Mouse (Mus musculus) heart, embryonic 15.5 days (tissue): Measurements from ENCODE around the gene Timd2. TPM values are rescaled to one million over a fixed set of nuclear protein-coding genes. Genes with fewer than 3 reads are reported as not detected.
"Not testable (repeated sequence)": the region's sequence is repeated elsewhere in the genome, so short reads cannot be mapped to it uniquely, and the experiment has no call there.

ENCODE experiments used
- ATAC-seq: fragments of 200-750 bp; cut with Nextera tagmentation; replicated peaks from 2 replicates; pipeline ENCODE4 v1.8.0; 2017; ENCODE audit warnings: low read depth, moderate TSS enrichment; ENCODE audit not compliant: insufficient number of reproducible peaks, insufficient read depth, low FRiP score
- H3K27ac ChIP-seq: fragments of 300-500 bp; sonication (generic); 2 replicates; pipeline ENCODE4 v1.5.1; 2015; ENCODE audit warnings: mild to moderate bottlenecking, inconsistent platforms
- H3K27me3 ChIP-seq: fragments of 300-500 bp; sonication (generic); 2 replicates; pipeline ENCODE4 v1.6.1; 2015; ENCODE audit warnings: inconsistent platforms
- H3K36me3 ChIP-seq: fragments of 300-500 bp; sonication (generic); 2 replicates; pipeline ENCODE4 v1.6.1; 2015; ENCODE audit warnings: mild to moderate bottlenecking, inconsistent platforms
- H3K4me1 ChIP-seq: fragments of 300-500 bp; sonication (generic); replicated peaks from 2 replicates; pipeline ENCODE4 v1.6.1; 2015; ENCODE audit warnings: inconsistent platforms
- H3K4me2 ChIP-seq: fragments of 300-500 bp; sonication (generic); 2 replicates; pipeline ENCODE4 v1.6.1; 2015; ENCODE audit warnings: inconsistent platforms, mild to moderate bottlenecking, moderate library complexity
- H3K4me3 ChIP-seq: fragments of 300-500 bp; sonication (generic); 2 replicates; pipeline ENCODE4 v1.5.1; 2015; ENCODE audit warnings: mild to moderate bottlenecking, inconsistent platforms
- H3K9ac ChIP-seq: fragments of 300-500 bp; sonication (generic); 2 replicates; pipeline ENCODE4 v1.6.1; 2015; ENCODE audit warnings: mild to moderate bottlenecking, inconsistent platforms
- H3K9me3 ChIP-seq: fragments of 300-500 bp; sonication (generic); replicated peaks from 2 replicates; pipeline ENCODE4 v1.6.1; 2016; ENCODE audit warnings: inconsistent platforms
- WGBS: fragments of 180-500 bp; shearing (Covaris S2); methylation state at CpG from one replicate; pipeline ENCODE4 v1.1.7; 2015; ENCODE audit warnings: mixed read lengths; 5-methylcytosine and 5-hydroxymethylcytosine counted together
- polyA plus RNA-seq: library from polyadenylated mRNA; unstranded; fragments of >200 nt; fragmentation: Nextera tagmentation; extraction: Ambion mirVana; gene quantifications from 2 replicates; pipeline ENCODE4 v1.2.1, GENCODE M21; 2015

Gene Timd2
- polyA plus RNA-seq, 1 experiment from 2014 or later = not detected

DNA sequence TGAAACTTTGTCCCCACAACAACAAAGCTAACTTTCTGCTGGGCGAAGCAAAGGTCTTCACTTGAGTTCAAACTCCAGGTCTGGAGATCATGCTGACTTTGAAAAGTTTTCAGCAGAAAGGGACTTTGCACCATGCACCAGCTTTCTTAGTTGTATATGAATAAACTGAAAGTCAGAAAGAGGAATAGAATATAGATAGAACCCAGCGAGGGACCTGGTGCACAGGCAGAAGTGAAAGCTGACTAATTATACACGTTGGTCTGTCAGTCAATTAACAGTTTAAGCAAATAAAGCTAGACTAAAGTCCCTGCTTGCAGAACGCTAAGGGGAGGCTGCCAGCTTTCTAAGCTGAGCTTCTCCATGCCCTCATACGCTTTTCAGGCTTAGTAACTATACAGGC, 8.0 kb downstream of the Timd2 start:
- H3K4me3 ChIP-seq = no peak overlapping the region
- WGBS = 76% methylated on average over 5 of the region's 5 CpGs
- ATAC-seq = no peak
- no peak overlapping the region for H3K4me2 ChIP-seq
- no peak overlapping the region for H3K9ac ChIP-seq
- no peaks in the 10 kb centered on the region for H3K27me3 ChIP-seq
- H3K36me3 ChIP-seq = no peaks in the 10 kb centered on the region
- H3K27ac ChIP-seq = no peak overlapping the region
- H3K9me3 ChIP-seq = no peaks in the 10 kb centered on the region
- H3K4me1 ChIP-seq = no peaks in the 10 kb centered on the region

DNA sequence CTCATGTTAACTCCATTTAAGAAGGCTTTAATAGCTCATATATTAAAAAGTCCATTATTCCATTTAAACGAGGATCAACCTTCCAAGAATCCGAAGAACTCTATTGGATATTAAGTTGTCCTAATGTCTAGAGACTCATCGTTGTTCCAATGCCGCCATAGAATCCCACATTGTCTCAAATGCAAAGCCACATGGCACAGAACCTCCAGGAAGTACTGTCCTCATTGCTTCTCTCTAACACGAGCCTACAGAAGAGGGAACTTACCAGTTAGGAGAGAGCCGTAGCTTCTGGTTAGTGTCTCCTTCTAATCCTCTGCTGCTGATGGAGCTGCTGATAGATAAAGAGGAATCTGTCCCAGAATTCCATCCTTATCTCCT, 8.6 kb downstream of the Timd2 start:
- Histone ChIP-seq H3K9me3 (no peaks in the 10 kb centered on the region), H3K4me2 (no peak overlapping the region), H3K4me1 (no peaks in the 10 kb centered on the region), H3K27me3 (no peaks in the 10 kb centered on the region), H3K36me3 (no peaks in the 10 kb centered on the region), H3K4me3 (no peak overlapping the region), H3K27ac (no peak overlapping the region), H3K9ac (no peak overlapping the region)
- ATAC-seq = no peak
- WGBS = 76% methylated on average over 6 of the region's 6 CpGs

DNA sequence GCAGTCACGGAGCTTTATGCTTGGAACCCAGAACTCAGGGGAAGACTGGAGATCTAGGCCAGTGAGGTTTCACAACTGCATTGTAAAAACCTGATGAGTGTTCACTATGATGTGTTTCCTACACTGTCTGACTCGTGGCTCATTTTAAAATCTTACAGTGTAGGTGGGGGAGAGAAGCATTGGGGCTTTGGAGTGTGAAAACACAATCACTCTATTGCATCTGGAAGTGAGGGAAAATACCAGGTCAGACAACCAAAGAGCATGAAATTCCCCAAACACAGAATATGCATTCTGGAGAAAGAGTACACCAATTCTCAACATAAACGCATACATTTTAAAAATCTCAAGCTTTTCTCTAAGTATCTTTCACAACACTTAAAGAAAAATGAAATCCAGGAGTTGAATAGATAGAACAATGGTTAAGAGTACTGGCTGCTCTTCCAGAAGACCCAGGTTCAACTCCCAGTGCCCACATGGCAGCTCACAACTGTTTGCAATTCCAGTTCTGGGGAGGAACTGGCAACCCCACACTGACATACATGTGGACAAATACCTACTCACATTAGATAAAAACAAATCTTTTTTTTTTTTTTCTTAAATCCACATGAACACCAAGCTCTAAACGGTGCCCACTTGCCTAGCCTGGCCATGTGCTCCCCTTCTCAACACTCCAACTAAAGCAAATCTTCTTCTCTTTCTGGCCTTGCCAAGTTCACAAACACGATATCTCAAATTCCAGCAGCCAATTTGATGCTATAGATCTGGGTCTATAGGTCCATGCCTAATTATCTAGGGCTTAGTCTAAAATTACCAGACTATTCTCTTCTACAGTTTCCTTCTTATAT, 9.2 kb downstream of the Timd2 start:
- Histone ChIP-seq H3K4me1 (no peaks in the 10 kb centered on the region), H3K9ac (no peak overlapping the region), H3K27me3 (no peaks in the 10 kb centered on the region), H3K9me3 (no peaks in the 10 kb centered on the region), H3K4me2 (no peak overlapping the region), H3K4me3 (no peak overlapping the region), H3K36me3 (no peaks in the 10 kb centered on the region), H3K27ac (no peak overlapping the region)
- ATAC-seq = no peak
- 74% methylated on average over 5 of the region's 5 CpGs for WGBS

DNA sequence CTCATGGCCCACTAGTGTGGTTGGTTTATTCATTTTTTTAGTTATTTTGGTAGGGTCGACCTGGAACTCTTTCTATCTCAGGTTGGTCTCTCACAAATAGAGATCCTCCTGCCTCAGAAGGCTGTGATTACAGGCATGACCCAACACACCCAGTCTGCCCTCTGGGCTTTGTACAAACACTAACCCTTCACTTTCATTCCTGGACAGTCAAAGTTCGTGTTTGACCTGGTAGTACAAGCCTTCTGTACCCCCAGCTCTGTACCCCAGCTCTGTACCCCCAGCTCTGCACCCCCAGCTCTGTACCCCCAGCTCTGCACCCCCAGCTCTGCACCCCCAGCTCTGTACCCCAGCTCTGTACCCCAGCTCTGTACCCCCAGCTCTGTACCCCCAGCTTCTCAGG, 11.0 kb downstream of the Timd2 start:
- 71% methylated on average over 2 of the region's 2 CpGs for WGBS
- not testable (repeated sequence) for H3K27me3 ChIP-seq, H3K27ac ChIP-seq, H3K4me2 ChIP-seq, ATAC-seq, H3K9me3 ChIP-seq, H3K4me1 ChIP-seq, H3K4me3 ChIP-seq, H3K36me3 ChIP-seq, H3K9ac ChIP-seq

DNA sequence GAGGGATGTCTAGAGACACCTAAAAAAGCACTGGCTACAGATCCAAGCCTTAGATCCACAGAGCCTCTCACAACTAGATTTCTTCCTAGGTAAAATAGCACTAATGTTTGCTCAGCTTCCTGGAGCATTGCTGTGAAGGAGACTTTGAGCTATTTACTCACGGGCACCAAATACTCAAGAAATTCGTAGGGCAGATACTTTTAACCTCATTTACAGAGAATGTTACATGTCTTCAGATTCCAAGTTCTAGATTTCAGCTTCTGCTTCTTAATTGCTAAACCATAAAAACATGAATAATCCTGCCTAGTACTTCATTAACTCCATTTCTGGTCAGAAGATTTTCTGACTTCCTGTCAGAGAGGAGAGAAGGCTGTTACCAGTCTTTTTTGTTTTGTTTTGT, 16.7 kb downstream of the Timd2 start:
- ATAC-seq = no peak
- H3K27me3 ChIP-seq = no peaks in the 10 kb centered on the region
- no peak overlapping the region for H3K27ac ChIP-seq
- H3K4me3 ChIP-seq = no peak overlapping the region
- no peaks in the 10 kb centered on the region for H3K9me3 ChIP-seq
- H3K4me1 ChIP-seq = no peaks in the 10 kb centered on the region
- 80% methylated on average over 2 of the region's 2 CpGs for WGBS
- H3K36me3 ChIP-seq = no peaks in the 10 kb centered on the region
- no peak overlapping the region for H3K9ac ChIP-seq
- no peak overlapping the region for H3K4me2 ChIP-seq

DNA sequence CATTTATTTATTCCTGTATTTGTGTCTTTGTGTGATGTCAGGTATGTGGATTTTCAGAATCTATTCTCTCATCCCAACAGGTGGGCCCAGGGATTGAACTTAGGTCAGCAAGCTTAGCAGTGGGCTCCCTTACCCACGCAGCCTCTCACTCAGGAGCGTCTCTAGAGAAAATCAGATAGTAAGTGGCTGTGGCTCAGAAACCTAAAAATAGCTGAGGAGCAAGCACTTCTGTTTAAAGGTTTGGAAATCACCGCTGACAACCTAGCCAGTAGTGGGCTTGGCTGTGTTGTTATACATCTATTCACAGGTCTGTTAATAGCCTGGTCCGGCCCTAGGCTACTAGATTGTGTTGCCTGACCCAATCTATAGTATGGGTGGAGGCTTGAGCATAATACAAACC, 23.1 kb downstream of the Timd2 start:
- WGBS = 25% methylated on average over 4 of the region's 4 CpGs

DNA sequence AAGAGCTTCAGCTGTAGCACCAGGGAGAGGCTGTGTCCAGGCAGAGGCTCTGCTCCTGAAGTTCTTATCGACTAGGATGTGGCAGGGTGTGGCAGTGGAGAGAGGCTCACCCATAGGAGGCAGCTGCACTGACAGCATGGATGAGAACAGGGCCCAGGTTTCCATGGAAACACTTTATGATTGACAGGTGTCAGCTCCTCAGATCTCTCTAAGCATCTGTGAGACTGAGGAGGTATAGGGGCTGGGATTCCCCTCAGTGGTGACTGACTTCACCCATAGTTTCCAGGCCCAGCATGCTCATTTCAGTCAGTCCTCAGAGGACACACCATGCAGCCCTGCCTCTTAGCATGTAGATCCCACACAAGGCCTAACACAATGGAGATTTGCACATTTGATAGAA, 24.0 kb downstream of the Timd2 start:
- H3K36me3 ChIP-seq = no peaks in the 10 kb centered on the region
- no peak overlapping the region for H3K4me2 ChIP-seq
- WGBS = 53% methylated on average over 1 of the region's 1 CpGs
- no peaks in the 10 kb centered on the region for H3K9me3 ChIP-seq
- peaks cover 7% of the 10 kb centered on the region; the same call in 1 of the 2 replicates for H3K4me1 ChIP-seq
- no peaks in the 10 kb centered on the region for H3K27me3 ChIP-seq
- no peak overlapping the region for H3K4me3 ChIP-seq
- H3K9ac ChIP-seq = no peak overlapping the region
- no peak overlapping the region for H3K27ac ChIP-seq
- ATAC-seq = no peak

More for the DNA sequence above, 23.1 kb downstream of the Timd2 start:
- Histone ChIP-seq H3K27ac (no peak overlapping the region), H3K9me3 (no peaks in the 10 kb centered on the region), H3K36me3 (no peaks in the 10 kb centered on the region), H3K9ac (no peak overlapping the region), H3K4me3 (no peak overlapping the region), H3K4me2 (no peak overlapping the region), H3K27me3 (no peaks in the 10 kb centered on the region), H3K4me1 (peaks cover 7% of the 10 kb centered on the region; the same call in 1 of the 2 replicates)
- ATAC-seq = no peak

DNA sequence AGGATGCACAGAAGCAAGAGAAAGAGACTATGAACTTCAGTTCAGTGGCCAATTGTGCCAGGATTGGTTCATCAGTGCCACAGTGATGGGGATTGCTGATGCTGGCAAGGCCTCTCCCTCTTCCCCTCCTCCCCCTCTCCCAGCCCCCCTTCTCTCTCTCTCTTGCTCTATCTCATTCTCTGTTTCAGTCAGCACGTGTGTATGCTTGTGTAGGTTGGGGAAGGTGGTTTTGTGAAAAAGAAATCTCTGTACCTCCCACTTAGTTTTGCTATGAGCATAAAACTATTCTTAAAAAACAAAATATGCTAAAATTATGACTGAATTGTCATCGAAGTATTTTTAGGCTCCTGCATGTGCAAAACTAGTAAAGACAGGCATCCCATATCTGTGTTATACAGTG, 38.9 kb downstream of the Timd2 start:
- Histone ChIP-seq H3K27ac (no peak overlapping the region), H3K4me2 (no peak overlapping the region), H3K9me3 (no peaks in the 10 kb centered on the region), H3K4me3 (no peak overlapping the region), H3K4me1 (no peaks in the 10 kb centered on the region), H3K36me3 (no peaks in the 10 kb centered on the region), H3K9ac (no peak overlapping the region), H3K27me3 (no peaks in the 10 kb centered on the region)
- WGBS = 60% methylated on average over 2 of the region's 2 CpGs
- no peak for ATAC-seq

DNA sequence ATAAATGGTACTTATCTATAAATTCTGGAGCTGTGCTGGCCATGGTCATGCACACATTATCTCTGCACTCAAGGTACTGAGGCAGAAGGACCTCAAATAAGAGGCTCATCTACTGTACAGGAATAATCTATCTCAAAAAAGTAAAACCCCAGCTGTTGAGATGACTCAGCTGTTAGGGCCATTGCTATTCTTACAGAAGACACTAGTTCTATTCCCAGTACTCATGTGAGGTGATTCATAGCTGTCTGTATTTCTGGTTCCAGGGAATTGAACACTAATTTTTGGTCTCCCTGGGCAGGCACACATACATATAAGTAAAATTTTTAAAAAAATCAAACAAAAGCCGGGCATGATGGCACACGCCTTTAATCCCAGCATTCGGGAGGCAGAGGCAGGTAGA, 39.8 kb downstream of the Timd2 start:
- no peak overlapping the region for H3K27ac ChIP-seq
- no peaks in the 10 kb centered on the region for H3K9me3 ChIP-seq
- H3K9ac ChIP-seq = no peak overlapping the region
- no peak overlapping the region for H3K4me3 ChIP-seq
- no peaks in the 10 kb centered on the region for H3K4me1 ChIP-seq
- H3K4me2 ChIP-seq = no peak overlapping the region
- WGBS = 92% methylated on average over 3 of the region's 3 CpGs
- no peak for ATAC-seq
- H3K36me3 ChIP-seq = no peaks in the 10 kb centered on the region
- H3K27me3 ChIP-seq = no peaks in the 10 kb centered on the region

DNA sequence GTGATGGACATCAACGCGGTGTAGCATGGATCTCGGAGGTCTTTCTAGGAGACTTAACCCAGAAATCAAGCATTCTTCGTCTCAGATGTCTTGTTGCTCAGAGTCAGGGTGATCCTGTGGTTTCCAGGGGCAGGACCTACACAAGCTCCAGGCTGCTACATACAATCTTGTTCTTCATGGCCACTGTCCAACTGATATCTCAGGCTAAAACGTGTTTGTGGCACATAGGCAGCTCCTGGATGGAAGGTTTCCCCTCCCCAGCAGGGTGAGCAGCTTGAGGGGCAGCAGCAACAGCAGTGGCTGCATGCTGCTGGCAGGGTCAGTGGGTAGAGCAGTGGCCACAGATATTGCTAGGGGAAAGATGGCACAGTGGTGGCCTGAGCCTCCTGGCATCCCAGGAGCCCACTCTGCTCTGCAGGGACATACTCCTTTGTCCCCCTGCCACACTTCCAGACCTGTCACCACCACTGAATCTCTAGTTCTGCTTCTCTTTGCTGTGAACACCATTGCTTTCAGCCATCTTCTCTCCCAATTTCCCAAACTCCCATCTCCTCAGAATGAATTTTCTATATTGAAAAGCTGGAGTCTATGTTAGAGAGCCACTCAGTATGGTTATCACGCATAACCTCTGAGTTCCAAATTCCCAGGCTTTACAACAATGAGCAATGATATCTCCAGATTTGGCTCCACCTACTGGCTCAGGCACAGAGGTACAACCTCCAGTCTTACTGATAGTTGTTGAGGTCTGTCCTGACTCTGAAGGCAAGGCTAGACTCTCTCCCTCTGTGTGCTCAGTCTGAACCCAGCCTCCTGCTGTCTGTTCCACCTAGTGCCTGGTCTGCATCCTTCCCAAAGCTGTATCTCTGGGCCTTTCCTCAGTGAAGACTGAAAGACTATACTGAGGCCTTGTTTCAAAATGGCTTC, 41.0 kb downstream of the Timd2 start:
- no peak for ATAC-seq
- 51% methylated on average over 6 of the region's 6 CpGs for WGBS
- Histone ChIP-seq H3K4me1 (no peaks in the 10 kb centered on the region), H3K27me3 (no peaks in the 10 kb centered on the region), H3K9ac (no peak overlapping the region), H3K4me3 (no peak overlapping the region), H3K9me3 (no peaks in the 10 kb centered on the region), H3K27ac (no peak overlapping the region), H3K36me3 (no peaks in the 10 kb centered on the region), H3K4me2 (no peak overlapping the region)

DNA sequence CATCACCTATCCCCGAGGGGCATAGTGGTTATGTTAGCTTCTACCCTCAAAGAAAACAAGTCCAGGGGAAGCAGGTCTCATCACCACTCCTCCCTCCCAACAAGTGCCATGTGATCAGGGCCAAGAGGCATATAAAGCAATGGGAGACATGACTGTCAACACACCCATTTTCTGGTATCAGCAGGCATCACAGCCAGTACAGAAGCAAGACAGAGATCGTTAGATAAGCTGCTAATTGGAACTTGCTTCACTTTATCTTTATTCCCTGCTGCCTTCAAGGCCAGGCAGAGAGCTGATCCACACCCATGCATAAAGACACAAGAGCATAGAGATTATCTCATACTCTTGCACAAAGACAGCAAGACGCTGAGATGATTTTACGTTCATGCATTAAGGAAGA, 43.6 kb downstream of the Timd2 start:
- H3K27me3 ChIP-seq = no peaks in the 10 kb centered on the region
- H3K4me2 ChIP-seq = no peak overlapping the region
- no peaks in the 10 kb centered on the region for H3K4me1 ChIP-seq
- no peaks in the 10 kb centered on the region for H3K36me3 ChIP-seq
- 64% methylated on average over 4 of the region's 4 CpGs for WGBS
- H3K9ac ChIP-seq = no peak overlapping the region
- no peak overlapping the region for H3K4me3 ChIP-seq
- no peaks in the 10 kb centered on the region for H3K9me3 ChIP-seq
- H3K27ac ChIP-seq = no peak overlapping the region
- no peak for ATAC-seq
